Mouse (Mus musculus) hindbrain, embryonic 16.5 days (tissue): Measurements from ENCODE around the gene Gm45717. TPM values are rescaled to one million over a fixed set of nuclear protein-coding genes. Genes with fewer than 3 reads are reported as not detected.

Source experiments
- ATAC-seq: fragments of 200-750 bp; cut with Nextera tagmentation; 2 replicates; pipeline ENCODE4 v1.8.0; 2017; ENCODE audit warnings: moderate TSS enrichment, moderate library complexity
- H3K27ac ChIP-seq: fragments of 300-500 bp; sonication (generic); 2 replicates; pipeline ENCODE4 v1.5.1; 2014; ENCODE audit warnings: low read depth, mild to moderate bottlenecking, control low read depth, low read length, moderate library complexity
- H3K27me3 ChIP-seq: fragments of 300-500 bp; sonication (generic); replicated peaks from 2 replicates; pipeline ENCODE4 v1.6.1; 2014; ENCODE audit warnings: low read length; ENCODE audit not compliant: control insufficient read depth, insufficient read depth
- H3K36me3 ChIP-seq: fragments of 300-500 bp; sonication (generic); 2 replicates; pipeline ENCODE4 v1.6.1; 2014; ENCODE audit warnings: mild to moderate bottlenecking, low read length, moderate library complexity, mixed read lengths; ENCODE audit not compliant: control insufficient read depth, insufficient read depth
- H3K4me1 ChIP-seq: fragments of 300-500 bp; sonication (generic); 2 replicates; pipeline ENCODE4 v1.6.1; 2014; ENCODE audit warnings: low read depth, low read length; ENCODE audit not compliant: control insufficient read depth, insufficient read depth
- H3K4me2 ChIP-seq: fragments of 300-500 bp; sonication (generic); 2 replicates; pipeline ENCODE4 v1.6.1; 2014; ENCODE audit warnings: mild to moderate bottlenecking, low read length, control low read depth, moderate library complexity
- H3K4me3 ChIP-seq: fragments of 300-500 bp; sonication (generic); 2 replicates; pipeline ENCODE4 v1.5.1; 2014; ENCODE audit warnings: mild to moderate bottlenecking, low read length, control low read depth, moderate library complexity
- H3K9ac ChIP-seq: fragments of 300-500 bp; sonication (generic); 2 replicates; pipeline ENCODE4 v1.6.1; 2014; ENCODE audit warnings: low read depth, mild to moderate bottlenecking, control low read depth, low read length, moderate library complexity
- H3K9me3 ChIP-seq: fragments of 300-500 bp; sonication (generic); 2 replicates; pipeline ENCODE4 v1.6.1; 2014; ENCODE audit warnings: mild to moderate bottlenecking, low read length, moderate library complexity; ENCODE audit not compliant: control insufficient read depth
- WGBS: fragments of 180-500 bp; shearing (Covaris S2); extraction: QIAGEN DNeasy Blood & Tissue Kit; methylation state at CpG from one replicate; pipeline ENCODE4 v1.1.7; 2014; 5-methylcytosine and 5-hydroxymethylcytosine counted together
- polyA plus RNA-seq: library from polyadenylated mRNA; unstranded; fragments of >200 nt; fragmentation: Nextera tagmentation; extraction: Ambion mirVana; gene quantifications from 2 replicates; pipeline ENCODE4 v1.2.1, GENCODE M21; 2015

Gene Gm45717
- polyA plus RNA-seq, 1 experiment from 2014 or later, result not detected

DNA sequence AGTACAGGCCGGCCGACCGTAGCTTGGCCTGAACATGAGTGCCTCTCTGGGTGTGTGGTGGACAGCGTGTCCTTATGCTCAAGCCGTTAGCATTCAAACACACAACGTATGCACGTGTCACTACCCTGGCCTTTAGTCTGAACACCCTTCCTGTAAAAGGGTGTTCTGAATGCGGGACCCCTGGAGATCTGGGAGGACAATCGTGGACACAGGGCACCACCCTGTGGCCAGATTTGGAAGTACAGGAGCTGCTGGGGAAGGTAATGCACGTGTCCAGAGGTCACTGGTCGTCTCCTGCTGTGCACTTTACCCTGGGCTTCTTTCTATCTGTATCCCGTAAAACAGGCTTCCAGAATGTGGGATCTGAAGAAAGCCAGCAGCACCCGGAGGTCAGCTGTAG, 52.5 kb downstream of the Gm45717 start:
- Histone ChIP-seq H3K4me2 (no peak overlapping the region), H3K27ac (no peak overlapping the region), H3K36me3 (peaks cover 9% of the 10 kb centered on the region), H3K9me3 (no peaks in the 10 kb centered on the region), H3K4me1 (no peaks in the 10 kb centered on the region), H3K9ac (peak overlapping the region; percentile 36; the same call in 1 of the 2 replicates), H3K4me3 (no peak overlapping the region), H3K27me3 (no peaks in the 10 kb centered on the region)
- 25% methylated on average over 13 of the region's 13 CpGs for WGBS
- peak; percentile 37 for ATAC-seq

DNA sequence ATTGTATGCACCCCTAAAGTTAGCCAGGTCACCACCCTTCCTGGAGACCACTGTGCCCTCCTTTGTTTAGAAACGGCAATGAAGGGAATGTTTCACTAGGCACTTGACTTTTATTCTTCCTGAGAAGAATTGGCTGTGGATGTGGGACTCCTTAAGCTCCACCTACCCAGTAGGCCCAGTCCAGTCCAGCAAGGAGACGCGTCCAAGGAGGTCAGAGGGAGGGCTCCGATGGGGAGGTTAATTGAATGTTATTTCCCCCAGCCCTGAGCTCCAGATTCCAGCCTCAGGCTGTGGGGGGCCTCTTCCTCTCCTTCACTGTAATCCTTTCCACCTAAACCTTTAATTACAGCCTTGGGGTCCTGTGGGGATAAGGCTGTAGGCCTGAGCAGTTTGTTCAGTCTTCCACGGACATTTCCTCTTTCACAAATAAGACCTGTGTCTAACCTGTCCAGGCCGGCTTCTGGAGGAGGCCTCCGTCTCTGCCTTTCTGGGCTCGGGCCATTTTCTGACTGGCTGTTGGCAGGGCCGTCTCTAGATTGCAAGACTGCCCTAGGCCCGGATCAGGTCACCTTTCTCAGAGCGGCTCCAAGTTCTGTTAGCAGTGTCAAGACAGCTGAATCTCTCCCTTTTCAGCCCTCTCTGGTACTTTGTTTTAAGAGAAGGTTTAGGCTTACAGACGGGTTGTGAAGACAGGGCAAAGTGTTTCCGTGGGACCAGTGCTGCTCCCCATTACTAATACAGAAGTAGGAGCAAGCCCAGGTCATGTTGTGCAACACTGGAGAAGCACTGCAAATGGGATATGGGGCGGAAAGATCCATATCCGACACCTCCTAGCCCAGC, 53.5 kb downstream of the Gm45717 start:
- no peak overlapping the region for H3K27ac ChIP-seq
- H3K36me3 ChIP-seq, result peaks cover 18% of the 10 kb centered on the region
- WGBS, result 81% methylated on average over 15 of the region's 15 CpGs
- no peak overlapping the region for H3K4me2 ChIP-seq
- H3K27me3 ChIP-seq, result no peaks in the 10 kb centered on the region
- H3K9ac ChIP-seq, result no peak overlapping the region
- H3K4me3 ChIP-seq, result no peak overlapping the region
- ATAC-seq, result no peak
- no peaks in the 10 kb centered on the region for H3K9me3 ChIP-seq
- no peaks in the 10 kb centered on the region for H3K4me1 ChIP-seq

DNA sequence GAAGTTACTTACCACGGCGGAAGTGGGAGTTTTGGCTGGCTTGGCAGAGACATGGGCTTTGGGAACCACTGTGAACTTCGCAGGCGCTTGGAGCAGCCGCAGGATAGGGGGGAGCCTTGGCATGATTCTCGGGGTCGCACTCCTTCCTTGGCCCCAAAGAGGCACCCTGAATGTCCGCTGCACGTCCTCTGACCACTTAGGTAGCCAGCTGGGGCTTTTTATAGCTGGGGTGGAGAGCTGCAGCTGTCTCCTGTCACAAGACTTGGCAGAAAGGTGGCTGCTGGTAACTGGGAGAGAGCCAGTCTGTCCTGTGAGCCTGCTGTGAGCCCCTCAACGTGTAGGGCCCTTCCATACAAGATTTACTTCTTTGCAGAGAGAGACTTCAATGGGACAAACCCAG, 55.5 kb downstream of the Gm45717 start, which contains the start of gene Cox8b:
Gene Cox8b, minus strand, starts transcription at position 227 of the 400 bp plus-strand sequence.
- no peak for ATAC-seq
- 78% methylated on average over 10 of the region's 10 CpGs for WGBS
- H3K4me2 ChIP-seq, result no peak within 1 kb of the TSS
- H3K4me3 ChIP-seq, result no peak within 1 kb of the TSS
- no peaks in the 10 kb centered on the region for H3K4me1 ChIP-seq
- no peaks in the 10 kb centered on the region for H3K9me3 ChIP-seq
- H3K36me3 ChIP-seq, result peaks cover 22% of the 10 kb centered on the region
- no peak within 1 kb of the TSS for H3K27ac ChIP-seq
- no peak within 1 kb of the TSS for H3K9ac ChIP-seq
- H3K27me3 ChIP-seq, result no peaks in the 10 kb centered on the region

Other genes with a start within 250 kb of the Gm45717 start
- not detected in 2 replicates for gene Cyp2e1, start 192.2 kb downstream of the Gm45717 start, polyA plus RNA-seq
- 0.60 and 0.89 TPM in 2 replicates for gene Syce1, start 168.1 kb downstream of the Gm45717 start, polyA plus RNA-seq
- gene Zfp941, start 133.8 kb downstream of the Gm45717 start, polyA plus RNA-seq, result 28.8 and 32.3 TPM in 2 replicates
- not detected in 2 replicates for gene Urah, start 120.9 kb downstream of the Gm45717 start, polyA plus RNA-seq
- not detected in 2 replicates for gene Scgb1c1, start 110.4 kb downstream of the Gm45717 start, polyA plus RNA-seq
- gene Odf3, start 108.1 kb downstream of the Gm45717 start, polyA plus RNA-seq, result 0.21 and 0.29 TPM in 2 replicates
- 0.19 TPM in 1 of 2 replicates, not detected in the other for gene Gm45785, start 99.6 kb downstream of the Gm45717 start, polyA plus RNA-seq
- 110 and 112 TPM in 2 replicates for gene Ric8a, start 99.0 kb downstream of the Gm45717 start, polyA plus RNA-seq
- 37.5 and 47.5 TPM in 2 replicates for gene Bet1l, start 98.4 kb downstream of the Gm45717 start, polyA plus RNA-seq
- gene Psmd13, start 74.0 kb downstream of the Gm45717 start, polyA plus RNA-seq, result 259 and 260 TPM in 2 replicates
- gene Sirt3, start 73.6 kb downstream of the Gm45717 start, polyA plus RNA-seq, result 60.8 and 70.6 TPM in 2 replicates
- 2.0 TPM in 1 of 2 replicates, not detected in the other for gene Cox8b, start 55.5 kb downstream of the Gm45717 start, polyA plus RNA-seq
- gene Nlrp6, start 35.0 kb downstream of the Gm45717 start, polyA plus RNA-seq, result 0.65 and 0.75 TPM in 2 replicates
- gene Pgghg, start 14.5 kb downstream of the Gm45717 start, polyA plus RNA-seq, result 8.3 and 10.4 TPM in 2 replicates
- 0.49 and 1.7 TPM in 2 replicates for gene Ifitm5, start 5.6 kb downstream of the Gm45717 start, polyA plus RNA-seq
- 182 and 202 TPM in 2 replicates for gene Ifitm2, start 50 bp upstream of the Gm45717 start, polyA plus RNA-seq
- 15.2 and 19.4 TPM in 2 replicates for gene Ifitm1, start 11.3 kb upstream of the Gm45717 start, polyA plus RNA-seq
- gene Ifitm3, start 54.8 kb upstream of the Gm45717 start, polyA plus RNA-seq, result 41.2 and 43.1 TPM in 2 replicates
- 0.83 and 1.3 TPM in 2 replicates for gene Ifitm6, start 62.0 kb upstream of the Gm45717 start, polyA plus RNA-seq
- gene Gm17387, start 73.2 kb upstream of the Gm45717 start, polyA plus RNA-seq, result not detected in 2 replicates
- 53.3 and 55.0 TPM in 2 replicates for gene B4galnt4, start 105.2 kb upstream of the Gm45717 start, polyA plus RNA-seq
- gene Pkp3, start 122.3 kb upstream of the Gm45717 start, polyA plus RNA-seq, result 0.31 and 0.32 TPM in 2 replicates
- gene Sigirr, start 144.6 kb upstream of the Gm45717 start, polyA plus RNA-seq, result 3.2 and 3.3 TPM in 2 replicates
- 0.49 and 0.80 TPM in 2 replicates for gene Ano9, start 161.9 kb upstream of the Gm45717 start, polyA plus RNA-seq
- gene Ptdss2, start 166.4 kb upstream of the Gm45717 start, polyA plus RNA-seq, result 82.8 and 95.8 TPM in 2 replicates
- gene Rnh1, start 216.9 kb upstream of the Gm45717 start, polyA plus RNA-seq, result 53.6 and 54.1 TPM in 2 replicates
- gene Hras, start 238.1 kb upstream of the Gm45717 start, polyA plus RNA-seq, result 93.2 and 132 TPM in 2 replicates
- 10.1 and 10.4 TPM in 2 replicates for gene Lrrc56, start 238.2 kb upstream of the Gm45717 start, polyA plus RNA-seq